ENCODE assay signal across 10 mouse cellular contexts in genomic region chr10:119368566-119368965, GRCm38 (mm10).
"Had no signal": no experiment of that assay in that cellular context is flagged by ENCODE, and none has a peak within 500 bp of the region (broad histone marks: within the 10 kb centered on the region; RNA-seq: fewer than 3 reads in every experiment).

No protein-coding gene starts in this region.

- H3K9ac ChIP-seq: kidney, embryonic 15.5 days; limb, embryonic 15.5 days; liver, embryonic 14.5 days; midbrain, embryonic 13.5 days; neural tube, embryonic 12.5 days had no signal

- H3K27me3 ChIP-seq: kidney, embryonic 15.5 days; limb, embryonic 15.5 days; midbrain, embryonic 13.5 days; neural tube, embryonic 12.5 days had no signal

- ATAC-seq: intestine, embryonic 16.5 days; midbrain, embryonic 13.5 days had no signal

- H3K4me1 ChIP-seq: kidney, embryonic 15.5 days; limb, embryonic 15.5 days; midbrain, embryonic 13.5 days; neural tube, embryonic 12.5 days had no signal

- H3K4me3 ChIP-seq: kidney, embryonic 15.5 days; left cerebral cortex, adult 2 months; limb, embryonic 15.5 days; midbrain, embryonic 13.5 days; neural tube, embryonic 12.5 days had no signal

- H3K4me2 ChIP-seq: kidney, embryonic 15.5 days; limb, embryonic 15.5 days; midbrain, embryonic 13.5 days; neural tube, embryonic 12.5 days had no signal

- DNase-seq: lung, adult 18-20 months; thymus, postnatal 4 days had no signal

- H3K9me3 ChIP-seq: kidney, embryonic 15.5 days; limb, embryonic 15.5 days; midbrain, embryonic 13.5 days; neural tube, embryonic 12.5 days had no signal

- H3K36me3 ChIP-seq: kidney, embryonic 15.5 days; limb, embryonic 15.5 days; midbrain, embryonic 13.5 days; neural tube, embryonic 12.5 days had no signal

- H3K27ac ChIP-seq: kidney, embryonic 15.5 days; left cerebral cortex, adult 2 months; limb, embryonic 15.5 days; liver, embryonic 14.5 days; midbrain, embryonic 13.5 days; neural tube, embryonic 12.5 days; stomach, postnatal 0 days had no signal
